Mouse (Mus musculus) spleen, postnatal 14 days (tissue): ENCODE results near the gene Armcx6.
"Not testable (repeated sequence)": the region's sequence is repeated elsewhere in the genome, so short reads cannot be mapped to it uniquely, and the experiment has no call there.

ENCODE experiments used
- DNase-seq, 2 experiments: peaks; one replicate each; pipeline ENCODE4 v3.0.0; 2021 to 2022; ENCODE audit warnings: low spot score in 2 of 2

The Armcx6 gene

DNA sequence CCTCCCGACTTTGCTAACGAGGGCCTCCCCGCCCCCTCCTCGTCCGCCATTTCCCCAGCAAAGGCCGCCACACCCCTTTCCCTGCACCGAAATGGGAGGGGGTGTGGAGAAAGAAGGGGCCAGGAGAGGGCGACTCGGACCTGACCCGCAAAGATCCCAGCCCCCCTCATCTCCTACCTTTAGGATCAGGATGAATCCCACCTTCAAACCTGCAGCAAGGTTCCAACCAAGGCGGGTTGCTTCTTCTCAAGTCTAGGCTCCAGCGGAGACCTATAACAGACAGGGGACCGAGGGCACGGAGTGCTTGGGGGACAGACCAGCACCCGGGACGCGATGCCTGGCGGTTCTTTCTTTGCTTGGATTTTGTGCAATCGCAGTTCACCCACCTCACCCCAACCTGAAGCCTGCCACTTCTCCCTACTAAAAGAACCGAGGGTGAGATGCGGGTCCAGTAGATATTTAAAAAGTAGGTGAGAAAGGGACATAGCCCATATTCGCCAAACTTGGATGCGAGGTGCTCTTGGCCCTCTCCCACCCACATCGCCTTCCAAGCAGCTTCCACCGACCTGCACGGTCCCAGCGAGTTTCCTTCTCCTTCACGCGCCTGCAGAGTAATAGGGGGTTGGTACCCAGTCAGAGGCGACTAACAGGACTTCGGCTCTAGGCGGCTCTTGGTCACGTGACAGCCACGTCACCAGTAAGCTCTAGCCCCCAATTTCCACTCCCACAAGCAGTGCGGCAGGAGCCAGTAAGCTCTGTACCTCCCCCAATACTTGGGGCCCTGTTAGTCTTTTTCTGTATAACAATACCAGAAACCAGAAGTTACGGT, at the start of gene Armcx6:
TSS of gene Armcx6 (minus strand) at position 654 of the 829 bp plus-strand sequence.
- DNase-seq: peak; percentile 26 to 33

GRCm38 (mm10) chrX:134787728-134788127, 36.5 kb upstream of the Armcx6 start:
- DNase-seq: no peak

GRCm38 (mm10) chrX:134763428-134764198, 12.4 kb upstream of the Armcx6 start:
- not testable (repeated sequence) for DNase-seq

DNA sequence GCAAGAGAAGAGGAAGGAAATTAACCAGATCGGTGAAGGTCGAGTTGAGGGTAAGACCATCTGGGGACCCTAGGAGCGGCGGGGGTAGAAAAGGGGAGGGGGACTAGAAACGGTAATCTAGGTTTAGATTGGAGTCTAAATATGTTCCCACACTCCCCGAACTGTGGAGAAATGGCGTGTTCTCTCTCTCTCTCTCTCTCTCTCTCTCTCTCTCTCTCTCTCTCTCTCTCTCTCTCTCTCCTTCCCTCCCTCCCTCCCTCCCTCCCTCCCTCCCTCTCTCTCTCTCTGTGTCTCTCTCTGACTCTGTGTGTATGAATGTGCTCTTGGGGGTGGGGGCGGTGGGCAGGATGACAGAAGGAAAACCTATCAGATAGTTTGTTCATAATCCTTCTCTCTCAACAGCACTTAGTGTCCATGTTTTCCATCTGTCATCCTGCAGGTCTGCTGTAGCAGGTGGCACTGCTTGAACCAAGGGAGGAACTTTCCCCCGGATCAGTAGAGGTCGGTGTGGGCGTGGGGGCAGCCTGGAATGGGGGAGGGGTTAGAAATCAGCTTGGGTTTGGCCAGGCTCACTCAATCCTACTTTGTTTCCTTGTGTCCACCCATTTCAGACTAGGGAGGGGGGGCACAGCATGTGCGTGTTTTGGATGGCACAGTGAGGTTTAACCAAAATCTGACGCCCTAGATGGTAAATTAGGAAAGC, 6.2 kb upstream of the Armcx6 start:
- no peak for DNase-seq

GRCm38 (mm10) chrX:134756434-134757292, 5.4 kb upstream of the Armcx6 start, which contains the start of gene Armcx3:
Armcx3 (plus strand) TSS chrX:134756595.
- peak in 1 of 2 experiments; percentile 10 for DNase-seq

GRCm38 (mm10) chrX:134752584-134752983, 1.4 kb upstream of the Armcx6 start:
- no peak for DNase-seq

DNA sequence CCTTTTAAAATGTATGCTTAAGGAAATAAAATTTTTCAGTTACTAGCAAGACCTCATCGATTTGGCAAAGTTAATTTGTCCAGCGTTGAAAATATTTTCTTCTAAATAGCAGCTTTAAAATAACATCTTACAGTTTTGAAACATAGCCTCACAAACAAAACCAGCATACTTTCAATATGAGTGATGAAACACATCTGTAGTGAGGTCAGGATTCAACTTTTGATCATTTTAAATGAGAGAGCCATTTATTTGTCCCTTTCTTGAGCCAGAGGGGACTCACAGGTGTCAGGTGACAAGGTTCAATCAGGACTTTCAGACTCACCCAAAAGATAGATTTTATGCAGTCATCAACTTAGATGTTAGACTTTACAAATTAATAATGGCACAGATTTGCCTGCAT, 693 bp upstream of the Armcx6 start:
- no peak for DNase-seq

GRCm38 (mm10) chrX:134746459-134746858, 4.8 kb downstream of the Armcx6 start:
- DNase-seq: peak in 1 of 2 experiments; percentile 5

DNA sequence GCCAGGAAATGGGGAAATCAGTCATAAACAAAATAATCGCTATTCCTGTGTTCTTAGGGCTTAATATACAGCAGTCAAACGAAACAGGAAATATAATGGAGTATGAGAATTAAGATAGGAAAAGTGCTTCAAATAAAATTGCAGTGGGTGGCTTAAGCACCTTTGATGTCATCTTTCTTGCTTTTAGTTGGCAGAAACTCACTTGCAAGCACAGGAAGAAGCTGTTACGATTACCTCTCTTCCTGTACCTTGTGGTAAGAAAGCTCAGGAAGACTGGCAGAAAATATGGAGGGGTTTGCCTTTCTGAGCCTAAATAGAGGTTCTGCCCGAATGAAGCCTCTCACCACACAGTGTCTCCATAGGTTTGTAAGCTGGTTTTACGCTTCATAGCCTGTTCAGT, 9.4 kb downstream of the Armcx6 start:
- no peak for DNase-seq

- DNase-seq: no peak
These were observed 12.1 kb downstream of the Armcx6 start for GRCm38 (mm10) chrX:134739160-134739559.

- DNase-seq: no peak
These were observed 13.4 kb downstream of the Armcx6 start for GRCm38 (mm10) chrX:134737796-134738195.

GRCm38 (mm10) chrX:134729778-134730177, 21.4 kb downstream of the Armcx6 start:
- no peak for DNase-seq

- DNase-seq: not testable (repeated sequence)
These were observed 27.5 kb downstream of the Armcx6 start for GRCm38 (mm10) chrX:134723762-134724161.

- DNase-seq: no peak
These were observed 32.7 kb downstream of the Armcx6 start for GRCm38 (mm10) chrX:134718524-134718923.

- no peak for DNase-seq
These were observed 33.4 kb downstream of the Armcx6 start, which contains the start of gene Armcx1 for GRCm38 (mm10) chrX:134717752-134718308. Armcx1 (plus strand) TSS chrX:134717963.

DNA sequence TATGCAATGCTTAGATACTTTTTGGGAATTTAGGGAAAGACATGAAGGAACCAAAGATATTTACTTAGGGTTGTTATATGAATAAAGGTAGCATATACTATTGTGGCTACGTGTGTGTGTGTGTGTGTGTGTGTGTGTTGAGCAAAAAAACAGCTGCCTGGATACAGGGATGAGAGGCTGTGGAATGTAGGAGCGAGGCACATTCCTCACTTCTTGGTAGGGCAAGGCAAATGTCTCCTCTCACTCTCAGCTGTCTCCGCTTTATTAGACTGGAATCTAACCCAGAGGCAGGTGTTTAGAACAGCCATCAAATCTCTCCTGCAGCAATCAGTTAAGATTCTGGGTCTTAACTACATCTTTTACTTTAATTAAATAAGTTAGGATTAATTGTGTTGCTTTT, 34.4 kb downstream of the Armcx6 start:
- DNase-seq: no peak
